Mouse (Mus musculus): ENCODE measurements around the gene Med12l.
A peak's percentile ranks its signal among the peaks of the same experiment; 100 is the strongest.

GRCm38 (mm10) chr3:59113973-59114517 lies 108.4 kb downstream of the Med12l start:
- TF ChIP-seq GATA1 (IDR thresholded peaks at IDR 0.05; ENCODE audit: borderline replicate concordance, low read length) (peak; percentile 99), FLI1 (IDR thresholded peaks at IDR 0.05; ENCODE audit: low read length) (peak; percentile 35; the same call in 1 of the 2 replicates)
